Mouse (Mus musculus) heart, embryonic 12.5 days (tissue): ENCODE measurements at regions not wholly inside any gene's neighbourhood (a gene's known extent, or its start where the extent isn't known, plus 50 kb on each side); places are given as distances from the start of the nearest gene placed in this dataset.

Experiments used
- ATAC-seq: fragments of 200-750 bp; cut with Nextera tagmentation; 2 replicates; pipeline ENCODE4 v1.8.0; 2017; ENCODE audit warnings: moderate TSS enrichment, moderate library complexity; ENCODE audit not compliant: insufficient number of reproducible peaks, low FRiP score
- H3K27ac ChIP-seq: fragments of 300-500 bp; sonication (generic); 2 replicates; pipeline ENCODE4 v1.5.1; 2016; ENCODE audit warnings: mild to moderate bottlenecking, moderate library complexity; ENCODE audit not compliant: poor library complexity, severe bottlenecking
- H3K27me3 ChIP-seq: fragments of 300-500 bp; sonication (generic); replicated peaks from 2 replicates; pipeline ENCODE4 v1.6.1; 2016; ENCODE audit warnings: mild to moderate bottlenecking, moderate library complexity
- H3K36me3 ChIP-seq: fragments of 300-500 bp; sonication (generic); 2 replicates; pipeline ENCODE4 v1.6.1; 2016; ENCODE audit warnings: mild to moderate bottlenecking, moderate library complexity
- H3K4me1 ChIP-seq: fragments of 300-500 bp; sonication (generic); replicated peaks from 2 replicates; pipeline ENCODE4 v1.6.1; 2016; ENCODE audit warnings: mild to moderate bottlenecking
- H3K4me2 ChIP-seq: fragments of 300-500 bp; sonication (generic); 2 replicates; pipeline ENCODE4 v1.6.1; 2016; ENCODE audit warnings: mild to moderate bottlenecking, moderate library complexity
- H3K4me3 ChIP-seq: fragments of 300-500 bp; sonication (generic); 2 replicates; pipeline ENCODE4 v1.5.1; 2016; ENCODE audit warnings: mild to moderate bottlenecking
- H3K9ac ChIP-seq: fragments of 300-500 bp; sonication (generic); 2 replicates; pipeline ENCODE4 v1.6.1; 2016; ENCODE audit warnings: mild to moderate bottlenecking, moderate library complexity
- H3K9me3 ChIP-seq: fragments of 300-500 bp; sonication (generic); replicated peaks from 2 replicates; pipeline ENCODE4 v1.6.1; 2016; ENCODE audit warnings: mild to moderate bottlenecking, moderate library complexity
- WGBS: fragments of 180-500 bp; shearing (Covaris S2); methylation state at CpG from one replicate; pipeline ENCODE4 v1.1.7; 2016; 5-methylcytosine and 5-hydroxymethylcytosine counted together

DNA sequence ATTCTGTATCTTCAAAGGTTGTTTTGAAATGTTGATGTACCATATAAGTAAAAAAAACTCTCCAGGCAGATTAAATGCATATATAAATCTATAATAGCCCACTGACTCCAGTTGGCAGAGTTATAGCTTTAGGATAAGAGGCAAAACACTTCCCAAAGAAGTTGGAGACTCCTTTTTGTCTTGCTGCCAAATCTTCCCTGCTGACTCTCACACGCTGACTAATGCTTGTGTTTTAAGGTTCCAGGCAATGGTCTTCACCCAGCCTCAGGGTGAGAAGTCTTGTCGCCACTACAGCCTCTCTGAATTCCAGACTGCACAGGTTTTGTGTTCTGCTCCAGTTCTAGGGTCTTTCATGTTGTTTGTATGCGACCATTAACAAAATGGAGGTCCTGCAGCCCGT is 195.0 kb upstream of the Gm11146 start:
- Histone ChIP-seq H3K4me3 (no peak overlapping the region), H3K27ac (no peak overlapping the region), H3K36me3 (no peaks in the 10 kb centered on the region), H3K9ac (no peak overlapping the region), H3K9me3 (no peaks in the 10 kb centered on the region), H3K27me3 (no peaks in the 10 kb centered on the region), H3K4me2 (no peak overlapping the region), H3K4me1 (no peaks in the 10 kb centered on the region)
- 66% methylated on average over 4 of the region's 4 CpGs for WGBS
- no peak for ATAC-seq

DNA sequence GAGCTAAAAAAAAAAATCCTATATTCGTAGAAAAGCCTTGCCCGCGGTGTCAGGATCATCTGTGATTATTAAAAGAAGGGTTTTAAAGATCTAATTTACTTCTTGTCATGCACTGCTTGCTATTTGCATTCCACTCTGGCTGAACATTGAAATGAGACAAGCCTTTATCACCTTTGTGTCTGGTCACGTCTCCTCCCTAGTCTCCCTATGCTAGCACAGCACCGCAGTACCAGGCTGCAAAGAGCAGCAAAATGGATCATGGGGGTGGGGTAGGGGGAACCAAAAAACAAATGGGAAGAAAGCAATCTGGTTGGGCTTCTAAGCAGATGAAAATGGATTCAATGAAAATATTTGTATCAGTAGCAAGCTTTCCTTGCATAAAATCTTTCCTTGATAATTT is 187.8 kb upstream of the Gm11146 start:
- Histone ChIP-seq H3K4me1 (no peaks in the 10 kb centered on the region), H3K9me3 (no peaks in the 10 kb centered on the region), H3K36me3 (no peaks in the 10 kb centered on the region), H3K27ac (no peak overlapping the region), H3K9ac (no peak overlapping the region), H3K4me2 (no peak overlapping the region), H3K4me3 (no peak overlapping the region), H3K27me3 (no peaks in the 10 kb centered on the region)
- no peak for ATAC-seq
- WGBS: 72% methylated on average over 5 of the region's 5 CpGs

DNA sequence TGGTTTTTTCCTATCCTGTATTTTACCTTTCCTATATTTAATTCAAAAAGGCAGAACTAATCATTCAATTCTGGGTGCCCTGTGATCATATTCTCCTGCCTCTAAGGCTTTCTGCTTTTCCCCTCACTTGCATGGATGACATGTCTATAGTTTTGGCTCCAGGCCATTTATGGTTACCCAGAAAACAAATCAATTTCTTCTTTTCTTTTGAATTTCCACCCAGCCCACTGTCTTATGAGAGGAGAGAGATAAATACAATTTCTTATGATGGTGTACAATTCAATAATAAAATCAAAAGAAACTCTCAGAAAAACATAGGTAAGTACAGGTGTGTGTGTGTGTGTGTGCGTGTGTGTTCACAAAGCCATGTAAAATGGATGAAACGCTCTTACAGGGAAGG is 187.3 kb upstream of the Gm11146 start:
- Histone ChIP-seq H3K4me3 (no peak overlapping the region), H3K9ac (no peak overlapping the region), H3K27me3 (no peaks in the 10 kb centered on the region), H3K9me3 (no peaks in the 10 kb centered on the region), H3K27ac (no peak overlapping the region), H3K4me2 (no peak overlapping the region), H3K4me1 (no peaks in the 10 kb centered on the region), H3K36me3 (no peaks in the 10 kb centered on the region)
- WGBS: 89% methylated on average over 2 of the region's 2 CpGs
- no peak for ATAC-seq

DNA sequence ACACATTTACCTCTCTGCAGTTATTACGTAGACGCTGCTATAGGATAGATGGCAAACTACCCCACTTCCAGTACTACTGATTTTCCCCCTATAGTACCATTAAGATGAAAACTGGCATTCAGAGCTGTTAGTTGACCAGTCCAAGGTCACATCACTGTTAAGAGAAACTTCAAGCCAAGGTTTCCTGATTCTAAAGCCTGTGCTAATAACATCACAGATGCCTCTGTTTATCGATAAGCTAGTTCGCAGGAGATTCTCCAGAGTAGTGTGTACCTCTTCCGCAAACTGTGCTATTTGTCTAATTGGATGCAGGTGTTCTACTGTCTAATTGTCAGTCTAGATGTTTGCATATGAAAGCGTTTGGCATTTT is 186.9 kb upstream of the Gm11146 start:
- H3K9me3 ChIP-seq: no peaks in the 10 kb centered on the region
- H3K4me1 ChIP-seq: no peaks in the 10 kb centered on the region
- H3K4me2 ChIP-seq: no peak overlapping the region
- H3K36me3 ChIP-seq: no peaks in the 10 kb centered on the region
- WGBS: 93% methylated on average over 6 of the region's 6 CpGs
- no peak overlapping the region for H3K27ac ChIP-seq
- no peaks in the 10 kb centered on the region for H3K27me3 ChIP-seq
- no peak overlapping the region for H3K4me3 ChIP-seq
- H3K9ac ChIP-seq: no peak overlapping the region
- no peak for ATAC-seq

DNA sequence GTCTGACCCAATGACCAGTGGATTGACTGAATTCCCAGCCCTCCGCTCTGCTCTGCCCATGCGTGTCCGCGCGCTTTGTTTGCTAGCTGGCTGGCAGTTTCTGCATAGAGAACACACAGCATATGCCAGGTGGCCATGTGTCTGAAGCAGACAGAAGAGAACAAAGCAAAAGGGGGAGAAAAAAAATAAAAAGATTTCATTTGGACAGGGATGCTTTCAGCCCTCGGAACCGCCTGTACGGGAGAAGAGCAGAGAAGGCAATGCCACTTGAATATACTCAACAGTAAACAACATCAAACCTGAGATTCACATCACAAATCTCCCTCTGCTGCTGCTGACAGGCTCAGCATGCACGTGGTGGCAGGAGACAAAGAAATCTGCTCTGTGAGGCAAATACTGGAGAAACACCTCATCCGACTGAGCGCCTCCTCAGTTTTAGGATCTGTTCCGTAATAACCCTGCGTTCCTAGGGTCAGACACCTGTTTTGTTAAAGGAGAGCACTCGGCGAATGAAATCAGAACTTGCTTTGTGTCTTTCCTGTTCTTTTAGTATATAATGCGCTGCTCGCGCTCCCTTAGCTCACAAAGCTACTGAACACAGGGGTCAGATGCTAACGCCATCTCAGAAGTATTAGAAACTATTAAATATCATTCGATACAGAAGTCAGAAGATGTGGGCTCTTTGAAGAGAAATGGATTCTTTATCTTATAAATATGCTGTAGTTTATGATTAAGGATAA is 186.3 kb upstream of the Gm11146 start:
- Histone ChIP-seq H3K4me3 (no peak overlapping the region), H3K9ac (no peak overlapping the region), H3K27me3 (no peaks in the 10 kb centered on the region), H3K4me2 (no peak overlapping the region), H3K4me1 (no peaks in the 10 kb centered on the region), H3K36me3 (no peaks in the 10 kb centered on the region), H3K9me3 (no peaks in the 10 kb centered on the region), H3K27ac (no peak overlapping the region)
- no peak for ATAC-seq
- 86% methylated on average over 20 of the region's 20 CpGs for WGBS

DNA sequence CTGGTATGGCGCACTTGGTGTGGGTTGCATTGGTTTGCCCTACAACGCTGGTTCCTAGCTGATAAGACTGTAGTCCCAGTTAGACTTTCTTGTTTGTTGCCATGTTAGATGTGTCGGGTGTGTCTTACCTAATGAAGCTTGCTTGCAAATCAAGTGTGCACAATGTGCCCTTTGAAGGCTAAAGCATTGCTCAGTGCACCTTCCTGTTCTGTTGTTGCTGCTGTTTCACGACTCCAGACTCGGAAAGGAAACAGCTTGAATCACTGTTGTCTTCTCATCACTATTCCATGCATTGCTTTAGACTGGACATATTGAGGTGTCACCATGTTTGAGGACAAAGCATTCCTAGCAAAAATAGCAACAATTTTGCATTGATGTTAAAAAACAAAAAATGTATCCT is 185.1 kb upstream of the Gm11146 start:
- H3K27ac ChIP-seq: no peak overlapping the region

DNA sequence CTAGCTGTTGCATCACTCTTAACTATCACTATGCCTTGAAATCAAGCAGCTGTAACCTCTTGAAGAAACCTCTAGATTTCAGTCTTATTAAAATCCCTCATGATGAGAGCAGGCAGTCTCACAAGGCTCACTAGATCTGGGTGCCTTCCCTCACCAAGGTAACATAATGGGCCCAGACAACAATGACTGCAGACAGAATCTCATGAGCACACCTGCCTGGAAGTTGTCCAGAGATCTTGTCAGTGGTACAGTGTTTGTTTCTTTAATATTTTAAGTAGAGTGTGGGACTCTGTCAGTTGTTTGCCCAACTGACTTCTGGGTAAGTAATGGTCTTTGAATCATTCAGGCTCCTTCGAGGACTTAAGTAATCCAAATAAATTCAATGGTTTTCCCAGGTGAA is 177.1 kb upstream of the Gm11146 start:
- Histone ChIP-seq H3K4me3 (no peak overlapping the region), H3K9me3 (no peaks in the 10 kb centered on the region), H3K4me2 (no peak overlapping the region), H3K36me3 (no peaks in the 10 kb centered on the region), H3K9ac (no peak overlapping the region), H3K27ac (no peak overlapping the region), H3K4me1 (no peaks in the 10 kb centered on the region), H3K27me3 (no peaks in the 10 kb centered on the region)
- WGBS: 75% methylated on average over 1 of the region's 1 CpGs
- ATAC-seq: no peak

More for the DNA sequence above, 185.1 kb upstream of the Gm11146 start:
- Histone ChIP-seq H3K9me3 (no peaks in the 10 kb centered on the region), H3K27me3 (no peaks in the 10 kb centered on the region), H3K9ac (no peak overlapping the region), H3K4me3 (no peak overlapping the region), H3K4me2 (no peak overlapping the region), H3K36me3 (no peaks in the 10 kb centered on the region), H3K4me1 (no peaks in the 10 kb centered on the region)
- 83% methylated on average over 5 of the region's 5 CpGs for WGBS
- no peak for ATAC-seq

DNA sequence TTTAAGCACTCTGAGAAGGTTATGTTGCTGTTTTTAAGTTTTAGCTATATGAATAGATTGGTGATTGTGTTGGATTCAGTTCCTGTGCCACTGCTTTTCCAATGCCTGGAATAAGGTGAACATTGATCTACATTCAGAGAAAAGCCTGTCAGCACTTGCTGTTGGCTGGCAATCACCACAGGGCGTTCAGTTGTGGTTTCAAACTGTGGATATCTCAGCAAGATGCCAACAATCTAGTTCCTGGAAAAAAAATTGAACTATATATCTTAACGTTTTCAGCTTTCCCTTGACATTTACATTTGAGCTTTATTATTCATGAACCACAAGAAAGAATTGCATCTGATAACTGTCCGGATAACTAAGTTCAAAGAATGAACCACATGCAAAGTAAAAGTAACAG is 170.2 kb upstream of the Gm11146 start:
- Histone ChIP-seq H3K9ac (no peak overlapping the region), H3K27ac (no peak overlapping the region), H3K4me1 (no peaks in the 10 kb centered on the region), H3K9me3 (no peaks in the 10 kb centered on the region), H3K4me3 (no peak overlapping the region), H3K27me3 (no peaks in the 10 kb centered on the region), H3K36me3 (no peaks in the 10 kb centered on the region), H3K4me2 (no peak overlapping the region)
- WGBS: 59% methylated on average over 3 of the region's 3 CpGs
- no peak for ATAC-seq

DNA sequence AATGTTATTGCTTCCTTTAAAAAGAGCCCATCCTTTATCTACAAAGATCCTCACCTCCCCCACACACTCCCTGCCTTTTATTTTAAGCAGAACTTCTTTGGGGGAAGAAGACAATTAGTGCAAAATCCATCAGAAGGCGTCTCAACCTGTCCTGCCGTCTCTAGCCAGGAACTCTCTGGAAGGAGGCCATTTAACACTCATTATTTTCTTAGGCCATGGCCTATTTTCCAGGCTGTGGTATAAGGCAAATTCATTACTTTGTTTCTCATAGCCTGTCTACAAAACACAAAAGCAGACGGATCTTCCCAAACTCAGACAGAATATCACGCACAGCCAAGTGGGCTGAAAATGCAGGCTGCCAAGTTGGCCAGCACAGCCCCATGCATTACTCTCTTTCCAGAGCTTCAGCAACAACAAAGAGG is 159.0 kb upstream of the Gm11146 start:
- H3K4me2 ChIP-seq: no peak overlapping the region
- H3K9ac ChIP-seq: no peak overlapping the region
- H3K9me3 ChIP-seq: no peaks in the 10 kb centered on the region
- no peak overlapping the region for H3K4me3 ChIP-seq
- H3K4me1 ChIP-seq: no peaks in the 10 kb centered on the region
- ATAC-seq: no peak
- H3K27ac ChIP-seq: no peak overlapping the region
- no peaks in the 10 kb centered on the region for H3K36me3 ChIP-seq
- no peaks in the 10 kb centered on the region for H3K27me3 ChIP-seq
- WGBS: 80% methylated on average over 4 of the region's 4 CpGs

DNA sequence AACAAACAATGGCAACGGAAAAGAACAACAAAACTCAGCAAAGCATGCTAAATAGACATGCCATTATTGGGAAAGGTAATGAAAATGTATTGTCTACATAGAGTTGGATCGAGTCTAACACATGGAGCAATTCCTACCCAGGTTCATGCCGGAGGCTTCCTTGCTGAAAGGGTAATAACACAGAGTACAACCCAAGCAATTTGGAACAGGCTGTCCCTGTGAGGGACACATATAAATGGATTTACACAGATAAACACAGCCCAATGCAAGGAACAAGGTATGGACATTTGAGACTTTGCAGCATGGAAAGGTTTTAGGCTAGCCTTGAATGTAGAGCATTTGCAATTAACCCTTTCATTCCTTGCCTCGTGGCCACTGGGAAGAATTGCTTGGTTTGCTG is 158.6 kb upstream of the Gm11146 start:
- H3K27me3 ChIP-seq: no peaks in the 10 kb centered on the region
- H3K9me3 ChIP-seq: no peaks in the 10 kb centered on the region
- no peak overlapping the region for H3K9ac ChIP-seq
- H3K4me1 ChIP-seq: no peaks in the 10 kb centered on the region
- no peaks in the 10 kb centered on the region for H3K36me3 ChIP-seq
- H3K4me3 ChIP-seq: no peak overlapping the region
- 85% methylated on average over 4 of the region's 4 CpGs for WGBS
- H3K27ac ChIP-seq: no peak overlapping the region
- H3K4me2 ChIP-seq: no peak overlapping the region
- ATAC-seq: no peak

DNA sequence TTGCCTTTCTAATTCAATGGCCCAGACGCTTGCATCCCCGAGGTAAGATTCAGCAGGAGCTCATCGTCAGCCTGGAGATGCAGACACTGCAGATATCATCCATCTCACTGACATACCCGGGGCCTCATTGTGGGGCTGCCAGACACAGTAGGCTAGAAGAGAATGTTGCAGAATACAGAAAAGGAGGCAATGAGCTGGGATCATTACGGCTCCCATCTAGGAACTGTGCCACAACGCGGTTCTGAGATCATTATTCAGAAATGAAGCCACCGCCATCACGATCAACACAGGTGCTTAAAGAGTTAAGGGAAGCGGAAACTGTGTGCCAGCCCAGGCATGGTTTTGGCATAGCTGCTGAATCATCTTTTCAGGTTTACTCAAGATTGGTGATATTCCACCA is 158.1 kb upstream of the Gm11146 start:
- Histone ChIP-seq H3K36me3 (no peaks in the 10 kb centered on the region), H3K9me3 (no peaks in the 10 kb centered on the region), H3K4me1 (no peaks in the 10 kb centered on the region), H3K4me2 (no peak overlapping the region), H3K27me3 (no peaks in the 10 kb centered on the region), H3K4me3 (no peak overlapping the region), H3K27ac (no peak overlapping the region), H3K9ac (no peak overlapping the region)
- ATAC-seq: no peak
- 70% methylated on average over 10 of the region's 10 CpGs for WGBS

DNA sequence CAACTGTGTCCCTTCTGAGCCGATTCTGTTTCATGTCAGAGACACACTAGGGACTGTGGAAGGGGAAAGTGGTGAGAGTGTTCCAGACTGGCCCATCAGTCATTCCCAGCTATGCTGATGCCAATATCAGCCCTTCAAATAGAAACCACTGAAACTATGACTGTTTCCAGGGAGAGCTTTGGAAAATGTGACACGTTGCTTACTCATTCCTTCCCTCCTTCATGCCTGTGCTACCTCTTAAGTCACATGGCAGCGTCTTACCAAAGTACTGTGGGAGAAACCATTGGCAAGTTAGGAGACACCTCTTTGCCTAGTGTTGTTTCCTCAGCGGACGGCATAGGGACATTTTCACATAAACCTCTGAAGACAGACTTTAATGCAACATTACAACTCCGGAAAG is 153.0 kb upstream of the Gm11146 start:
- H3K9ac ChIP-seq: no peak overlapping the region
- WGBS: 54% methylated on average over 6 of the region's 6 CpGs
- no peak overlapping the region for H3K27ac ChIP-seq
- peaks cover 6% of the 10 kb centered on the region; the same call in 1 of the 2 replicates for H3K4me1 ChIP-seq
- H3K9me3 ChIP-seq: no peaks in the 10 kb centered on the region
- H3K4me3 ChIP-seq: no peak overlapping the region
- no peaks in the 10 kb centered on the region for H3K27me3 ChIP-seq
- no peak overlapping the region for H3K4me2 ChIP-seq
- no peak for ATAC-seq
- H3K36me3 ChIP-seq: no peaks in the 10 kb centered on the region
